8 mouse cellular contexts compared by ENCODE assay signal in genomic region chrX:48310706-48311517, GRCm38 (mm10). TPM values are rescaled to one million over a fixed set of nuclear protein-coding genes. Genes with fewer than 3 reads are reported as not detected.
DNase-seq lines count a peak whose midpoint lies in the region; ATAC-seq lines count a peak whose summit lies in the region.

No protein-coding gene starts in this region.

- no peaks in the 10 kb centered on the region for H3K9me3 ChIP-seq in heart, embryonic 15.5 days (replicated peaks)
- H3K9me3 ChIP-seq in embryonic facial prominence, embryonic 13.5 days = no peaks in the 10 kb centered on the region
- no peaks in the 10 kb centered on the region for H3K9me3 ChIP-seq in intestine, embryonic 15.5 days
- H3K9me3 ChIP-seq in neural tube, embryonic 11.5 days (ENCODE audit: control insufficient read depth, low read length) = no peaks in the 10 kb centered on the region

- WGBS in heart, embryonic 15.5 days = 18% methylated on average over 22 of the region's 26 CpGs
- WGBS in embryonic facial prominence, embryonic 13.5 days = 18% methylated on average over 26 of the region's 26 CpGs
- WGBS in intestine, embryonic 15.5 days = 29% methylated on average over 25 of the region's 26 CpGs
- WGBS in neural tube, embryonic 11.5 days = 25% methylated on average over 26 of the region's 26 CpGs

- no peaks in the 10 kb centered on the region for H3K36me3 ChIP-seq in heart, embryonic 15.5 days
- no peaks in the 10 kb centered on the region for H3K36me3 ChIP-seq in embryonic facial prominence, embryonic 13.5 days
- no peaks in the 10 kb centered on the region for H3K36me3 ChIP-seq in intestine, embryonic 15.5 days
- no peaks in the 10 kb centered on the region for H3K36me3 ChIP-seq in neural tube, embryonic 11.5 days (ENCODE audit: control insufficient read depth, insufficient read depth, low read length)

- H3K9ac ChIP-seq in heart, embryonic 15.5 days = no peak overlapping the region
- H3K9ac ChIP-seq in embryonic facial prominence, embryonic 13.5 days = peak overlapping the region; percentile 55
- H3K9ac ChIP-seq in intestine, embryonic 15.5 days = no peak overlapping the region
- H3K9ac ChIP-seq in neural tube, embryonic 11.5 days (ENCODE audit: low read length) = peak overlapping the region; percentile 29; the same call in 1 of the 2 replicates

- peaks cover 8% of the 10 kb centered on the region; the same call in 1 of the 2 replicates for H3K4me1 ChIP-seq in heart, embryonic 15.5 days (replicated peaks)
- no peaks in the 10 kb centered on the region; the same call in 1 of the 2 replicates for H3K4me1 ChIP-seq in embryonic facial prominence, embryonic 13.5 days
- no peaks in the 10 kb centered on the region for H3K4me1 ChIP-seq in intestine, embryonic 15.5 days (replicated peaks)
- H3K4me1 ChIP-seq in neural tube, embryonic 11.5 days (ENCODE audit: control insufficient read depth, insufficient read depth, low read length) = no peaks in the 10 kb centered on the region

- 0 out of 2 replicates have a peak, but pooled peaks cover 2% of the 10 kb centered on the region for H3K27me3 ChIP-seq in heart, embryonic 15.5 days
- H3K27me3 ChIP-seq in embryonic facial prominence, embryonic 13.5 days = peaks cover 14% of the 10 kb centered on the region
- H3K27me3 ChIP-seq in intestine, embryonic 15.5 days (replicated peaks) = no peaks in the 10 kb centered on the region
- no peaks in the 10 kb centered on the region for H3K27me3 ChIP-seq in neural tube, embryonic 11.5 days (ENCODE audit: control insufficient read depth, insufficient read depth, low read length)

- intact Hi-C loops in left cerebral cortex, postnatal 4 days (cut with DNase I) = no loop called here

- no peak for ATAC-seq in heart, embryonic 15.5 days (replicated peaks; ENCODE audit: insufficient number of reproducible peaks, insufficient read depth, low FRiP score, low read depth)
- no peak for ATAC-seq in embryonic facial prominence, embryonic 13.5 days (ENCODE audit: insufficient number of reproducible peaks, insufficient read depth, low FRiP score, low TSS enrichment, low read depth)
- no peak for ATAC-seq in intestine, embryonic 15.5 days
- ATAC-seq in neural tube, embryonic 11.5 days (ENCODE audit: insufficient read depth, low FRiP score, low TSS enrichment) = no peak

- no peak overlapping the region for H3K27ac ChIP-seq in heart, embryonic 15.5 days
- H3K27ac ChIP-seq in embryonic facial prominence, embryonic 13.5 days = no peak overlapping the region
- H3K27ac ChIP-seq in intestine, embryonic 15.5 days = no peak overlapping the region
- no peak overlapping the region for H3K27ac ChIP-seq in neural tube, embryonic 11.5 days (ENCODE audit: low read depth, low read length)

- no peak for DNase-seq in heart, adult 8-10 months (ENCODE audit: low spot score)
- DNase-seq in neural tube, embryonic 11.5 days (ENCODE audit: low spot score) = peak; percentile 21
- no peak for DNase-seq in layer of hippocampus, adult 9-10 months (ENCODE audit: low spot score)
- no peak for DNase-seq in left cerebral cortex, postnatal 4 days
- DNase-seq in frontal cortex, postnatal 25 days (ENCODE audit: low spot score in 2 of 2) = no peak

- H3K4me2 ChIP-seq in heart, embryonic 15.5 days = peak overlapping the region; percentile 68
- peak overlapping the region; percentile 59 for H3K4me2 ChIP-seq in embryonic facial prominence, embryonic 13.5 days
- peak overlapping the region; percentile 54 for H3K4me2 ChIP-seq in intestine, embryonic 15.5 days (replicated peaks)
- peak overlapping the region; percentile 35 for H3K4me2 ChIP-seq in neural tube, embryonic 11.5 days (ENCODE audit: low read depth)

- peak overlapping the region; percentile 40 for H3K4me3 ChIP-seq in heart, embryonic 15.5 days
- H3K4me3 ChIP-seq in embryonic facial prominence, embryonic 13.5 days = peak overlapping the region; percentile 24
- peak overlapping the region; percentile 20 for H3K4me3 ChIP-seq in intestine, embryonic 15.5 days (replicated peaks)
- H3K4me3 ChIP-seq in neural tube, embryonic 11.5 days (ENCODE audit: low read depth, low read length) = no peak overlapping the region

RNA-seq across cellular contexts. Expression of gene Bcorl1, which starts 30.2 kb away (rescaled TPM):
- polyA plus RNA-seq in heart, embryonic 15.5 days (2015; fragmentation: Nextera tagmentation; extraction: Ambion mirVana) = 3.1 and 4.2 TPM in 2 replicates
- total RNA-seq in heart, adult 8-10 months (2022) = 1 to 10 TPM; 4.9 to 6.1 (median 5.5) TPM
- polyA plus RNA-seq in embryonic facial prominence, embryonic 13.5 days (2015; fragmentation: Nextera tagmentation; extraction: Ambion mirVana) = 6.2 and 6.8 TPM in 2 replicates
- 4.9 and 5.1 TPM in 2 replicates for polyA plus RNA-seq in intestine, embryonic 15.5 days (2015; fragmentation: Nextera tagmentation; extraction: Ambion mirVana)
- 5.1 and 5.7 TPM in 2 replicates for polyA plus RNA-seq in neural tube, embryonic 11.5 days (2014; fragmentation: Nextera tagmentation; extraction: Ambion mirVana)
- total RNA-seq in left cerebral cortex, postnatal 4 days (2021) = 10 to 100 TPM; 27.9 to 33.5 TPM

RNA-seq across cellular contexts. Expression of gene Utp14a, which starts 54.2 kb away (rescaled TPM):
- polyA plus RNA-seq in heart, embryonic 15.5 days (2015; fragmentation: Nextera tagmentation; extraction: Ambion mirVana) = 9.0 and 9.8 TPM in 2 replicates
- total RNA-seq in heart, adult 8-10 months (2022) = 10 to 100 TPM; 11.0 to 18.6 (median 17.0) TPM
- polyA plus RNA-seq in embryonic facial prominence, embryonic 13.5 days (2015; fragmentation: Nextera tagmentation; extraction: Ambion mirVana) = 21.8 and 22.5 TPM in 2 replicates
- 15.4 and 16.4 TPM in 2 replicates for polyA plus RNA-seq in intestine, embryonic 15.5 days (2015; fragmentation: Nextera tagmentation; extraction: Ambion mirVana)
- 22.4 and 23.3 TPM in 2 replicates for polyA plus RNA-seq in neural tube, embryonic 11.5 days (2014; fragmentation: Nextera tagmentation; extraction: Ambion mirVana)
- total RNA-seq in left cerebral cortex, postnatal 4 days (2021) = 10 to 100 TPM; 24.4 to 26.4 TPM

Comparison
In these comparisons a context has a peak if more than half of its experiments do, and no peak if none do; other contexts are left out.
1. H3K9ac ChIP-seq: peak in embryonic facial prominence, embryonic 13.5 days (single experiment) and neural tube, embryonic 11.5 days (single experiment); none in heart, embryonic 15.5 days (single experiment) and intestine, embryonic 15.5 days (single experiment).
2. Peak in every context shown above with its lines, with median percentiles within 50 percentile points of each other: H3K4me2 ChIP-seq.